Mouse (Mus musculus) stomach, embryonic 16.5 days (tissue): Measurements from ENCODE around the gene Emx2. TPM values are rescaled to one million over a fixed set of nuclear protein-coding genes. Genes with fewer than 3 reads are reported as not detected.

Experiments
- ATAC-seq: fragments of 200-750 bp; cut with Nextera tagmentation; 2 replicates; pipeline ENCODE4 v1.8.0; 2017; ENCODE audit warnings: moderate number of reproducible peaks, moderate TSS enrichment; ENCODE audit not compliant: insufficient read depth, low FRiP score
- H3K27ac ChIP-seq: fragments of 300-500 bp; sonication (generic); 2 replicates; pipeline ENCODE4 v1.5.1; 2014; ENCODE audit warnings: low read length
- H3K27me3 ChIP-seq: fragments of 300-500 bp; sonication (generic); 2 replicates; pipeline ENCODE4 v1.6.1; 2014; ENCODE audit warnings: low read length, control low read depth, mixed read lengths; ENCODE audit not compliant: control insufficient read depth, insufficient read depth
- H3K36me3 ChIP-seq: fragments of 300-500 bp; sonication (generic); 2 replicates; pipeline ENCODE4 v1.6.1; 2014; ENCODE audit warnings: low read length; ENCODE audit not compliant: control insufficient read depth, insufficient read depth
- H3K4me1 ChIP-seq: fragments of 300-500 bp; sonication (generic); 2 replicates; pipeline ENCODE4 v1.6.1; 2014; ENCODE audit warnings: low read length, control low read depth, mixed read lengths; ENCODE audit not compliant: control insufficient read depth, insufficient read depth
- H3K4me2 ChIP-seq: fragments of 300-500 bp; sonication (generic); 2 replicates; pipeline ENCODE4 v1.6.1; 2014; ENCODE audit warnings: low read depth, low read length, mixed read lengths
- H3K4me3 ChIP-seq: fragments of 300-500 bp; sonication (generic); replicated peaks from 2 replicates; pipeline ENCODE4 v1.5.1; 2014; ENCODE audit warnings: mild to moderate bottlenecking, low read length
- H3K9ac ChIP-seq: fragments of 300-500 bp; sonication (generic); 2 replicates; pipeline ENCODE4 v1.6.1; 2014; ENCODE audit warnings: low read length
- H3K9me3 ChIP-seq: fragments of 300-500 bp; sonication (generic); replicated peaks from 2 replicates; pipeline ENCODE4 v1.6.1; 2016; ENCODE audit warnings: low read length, control low read depth; ENCODE audit not compliant: control insufficient read depth
- WGBS: fragments of 180-500 bp; shearing (Covaris S2); extraction: QIAGEN DNeasy Blood & Tissue Kit; methylation state at CpG from one replicate; pipeline ENCODE4 v1.1.7; 2014; 5-methylcytosine and 5-hydroxymethylcytosine counted together
- polyA plus RNA-seq: library from polyadenylated mRNA; unstranded; fragments of >200 nt; fragmentation: Nextera tagmentation; extraction: Ambion mirVana; gene quantifications from 2 replicates; pipeline ENCODE4 v1.2.1, GENCODE M21; 2015

The Emx2 gene
- polyA plus RNA-seq, 1 experiment from 2014 or later = 0.25 TPM

- no peak overlapping the region for H3K4me3 ChIP-seq
- no peaks in the 10 kb centered on the region for H3K9me3 ChIP-seq
- no peak overlapping the region for H3K27ac ChIP-seq
- no peak overlapping the region for H3K9ac ChIP-seq
- 1% methylated on average over 23 of the region's 23 CpGs for WGBS
- H3K4me2 ChIP-seq = no peak overlapping the region
- ATAC-seq = no peak
- no peaks in the 10 kb centered on the region for H3K4me1 ChIP-seq
- peaks cover 88% of the 10 kb centered on the region for H3K27me3 ChIP-seq
- H3K36me3 ChIP-seq = no peaks in the 10 kb centered on the region
These were observed 9.4 kb downstream of the Emx2 start for GRCm38 (mm10) chr19:59467413-59468064.

GRCm38 (mm10) chr19:59468065-59468810 is 10.1 kb downstream of the Emx2 start:
- H3K9ac ChIP-seq = no peak overlapping the region
- H3K27me3 ChIP-seq = peaks cover 88% of the 10 kb centered on the region
- H3K4me1 ChIP-seq = no peaks in the 10 kb centered on the region
- no peak overlapping the region for H3K4me3 ChIP-seq
- H3K9me3 ChIP-seq = no peaks in the 10 kb centered on the region
- WGBS = 4% methylated on average over 25 of the region's 27 CpGs
- no peaks in the 10 kb centered on the region for H3K36me3 ChIP-seq
- no peak overlapping the region for H3K4me2 ChIP-seq
- no peak overlapping the region for H3K27ac ChIP-seq
- no peak for ATAC-seq

- Histone ChIP-seq H3K9me3 (no peaks in the 10 kb centered on the region), H3K4me1 (no peaks in the 10 kb centered on the region), H3K27ac (no peak overlapping the region), H3K4me3 (peak overlapping the region; percentile 22), H3K9ac (no peak overlapping the region), H3K4me2 (peak overlapping the region; percentile 41), H3K36me3 (no peaks in the 10 kb centered on the region), H3K27me3 (peaks cover 82% of the 10 kb centered on the region)
- 0 out of 2 replicates have a peak, but pooled peaks have one; percentile 40 for ATAC-seq
- 2% methylated on average over 35 of the region's 35 CpGs for WGBS
These were observed 11.1 kb downstream of the Emx2 start for GRCm38 (mm10) chr19:59469035-59469949.

GRCm38 (mm10) chr19:59470074-59470630 is 12.0 kb downstream of the Emx2 start:
- Histone ChIP-seq H3K27me3 (peaks cover 77% of the 10 kb centered on the region), H3K27ac (no peak overlapping the region), H3K36me3 (no peaks in the 10 kb centered on the region), H3K4me2 (no peak overlapping the region), H3K4me3 (no peak overlapping the region), H3K4me1 (no peaks in the 10 kb centered on the region), H3K9ac (no peak overlapping the region), H3K9me3 (no peaks in the 10 kb centered on the region)
- ATAC-seq = no peak
- 18% methylated on average over 11 of the region's 11 CpGs for whole genome bisulfite sequencing

- H3K4me1 ChIP-seq = no peaks in the 10 kb centered on the region
- no peaks in the 10 kb centered on the region for H3K36me3 ChIP-seq
- H3K9ac ChIP-seq = no peak overlapping the region
- H3K27ac ChIP-seq = no peak overlapping the region
- ATAC-seq = no peak
- 6% methylated on average over 13 of the region's 13 CpGs for WGBS
- H3K4me2 ChIP-seq = no peak overlapping the region
- peaks cover 74% of the 10 kb centered on the region for H3K27me3 ChIP-seq
- H3K9me3 ChIP-seq = no peaks in the 10 kb centered on the region
- no peak overlapping the region for H3K4me3 ChIP-seq
These were observed 12.7 kb downstream of the Emx2 start for GRCm38 (mm10) chr19:59470913-59471312.

GRCm38 (mm10) chr19:59472844-59473243 is 14.7 kb downstream of the Emx2 start:
- 86% methylated on average over 2 of the region's 2 CpGs for WGBS
- ATAC-seq = no peak
- no peaks in the 10 kb centered on the region for H3K4me1 ChIP-seq
- H3K4me3 ChIP-seq = no peak overlapping the region
- H3K27me3 ChIP-seq = peaks cover 56% of the 10 kb centered on the region
- no peaks in the 10 kb centered on the region for H3K9me3 ChIP-seq
- H3K27ac ChIP-seq = no peak overlapping the region
- H3K36me3 ChIP-seq = no peaks in the 10 kb centered on the region
- H3K9ac ChIP-seq = no peak overlapping the region
- H3K4me2 ChIP-seq = no peak overlapping the region

GRCm38 (mm10) chr19:59479912-59480311 is 21.7 kb downstream of the Emx2 start:
- Histone ChIP-seq H3K4me1 (no peaks in the 10 kb centered on the region), H3K27ac (no peak overlapping the region), H3K9ac (no peak overlapping the region), H3K27me3 (no peaks in the 10 kb centered on the region), H3K4me3 (no peak overlapping the region), H3K9me3 (no peaks in the 10 kb centered on the region), H3K36me3 (no peaks in the 10 kb centered on the region), H3K4me2 (no peak overlapping the region)
- ATAC-seq = no peak
- 82% methylated on average over 3 of the region's 3 CpGs for WGBS

- WGBS = 88% methylated on average over 3 of the region's 3 CpGs
- ATAC-seq = no peak
- H3K9ac ChIP-seq = no peak overlapping the region
These were observed 22.4 kb downstream of the Emx2 start for GRCm38 (mm10) chr19:59480563-59480962.

More at GRCm38 (mm10) chr19:59480563-59480962, 22.4 kb downstream of the Emx2 start:
- Histone ChIP-seq H3K4me1 (no peaks in the 10 kb centered on the region), H3K36me3 (no peaks in the 10 kb centered on the region), H3K4me3 (no peak overlapping the region), H3K27me3 (no peaks in the 10 kb centered on the region), H3K4me2 (no peak overlapping the region), H3K9me3 (no peaks in the 10 kb centered on the region), H3K27ac (no peak overlapping the region)
